Mouse (Mus musculus) mouse trophoblast stem cell (cell line): ENCODE measurements around the gene Csrp3.

Source experiments
- in situ Hi-C, 2 experiments: fragments of 300-500 bp; cut with MseI, MboI; formaldehyde crosslinking; loops; 2 replicates in 1 of 2; 3 replicates in 1 of 2; pipeline ENCODE4 v1.15.1; 2025

Csrp3 gene

DNA sequence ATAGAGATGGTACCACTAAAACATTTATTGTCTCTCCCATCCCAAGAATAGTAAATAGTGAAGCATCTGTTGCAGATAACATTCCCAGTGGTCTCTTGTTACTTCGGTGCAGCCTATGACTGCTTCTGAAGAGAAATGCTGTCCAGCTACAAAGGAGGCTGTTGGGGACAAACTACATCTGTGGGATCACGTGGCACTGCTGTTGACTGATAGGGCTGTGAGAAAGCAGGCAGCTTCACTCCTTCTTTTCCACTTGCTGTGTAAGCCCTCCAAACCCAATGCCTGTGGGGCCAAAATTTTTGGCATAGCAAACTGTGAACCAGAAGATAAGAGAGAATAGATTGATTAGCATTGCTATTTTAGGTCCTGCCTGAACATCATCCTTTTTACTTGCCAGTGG lies 17.4 kb downstream of the Csrp3 start:
- in situ Hi-C loops: no loop called here

DNA sequence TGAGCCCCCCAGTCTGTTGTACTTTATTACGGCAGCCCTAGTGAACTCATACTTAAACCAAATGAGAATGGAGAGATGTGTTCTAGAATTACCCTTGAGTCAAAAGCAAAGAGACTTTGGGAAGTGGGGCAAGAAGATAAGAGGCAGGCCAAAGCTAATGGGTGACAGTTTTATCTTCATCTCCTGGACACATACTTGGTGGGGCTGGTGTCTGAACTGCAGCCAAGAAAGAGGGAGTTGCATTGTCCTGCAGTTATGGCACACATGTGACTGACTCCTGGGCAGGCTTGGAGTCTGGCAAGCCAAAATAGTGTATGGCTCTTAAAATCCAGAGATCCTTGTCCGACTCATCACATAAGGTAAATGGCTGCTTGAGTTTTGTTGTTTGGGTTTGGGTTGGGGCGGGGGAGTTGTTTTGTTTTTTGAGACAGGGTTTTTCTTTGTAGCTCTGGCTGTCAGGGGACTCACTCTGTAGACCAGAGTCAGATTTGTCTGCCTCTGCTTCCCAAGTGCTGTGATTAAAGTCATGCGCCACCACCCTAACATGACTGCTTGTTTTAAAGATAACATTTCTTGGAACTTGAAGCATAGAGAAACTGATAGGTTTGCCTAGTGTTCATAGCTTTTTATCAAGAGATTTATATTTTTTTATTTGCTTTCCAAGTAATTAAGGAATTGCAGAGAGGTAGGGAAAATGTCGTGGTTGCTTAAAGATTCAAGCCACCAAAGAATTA lies 18.5 kb downstream of the Csrp3 start:
- in situ Hi-C loops: no loop called here

DNA sequence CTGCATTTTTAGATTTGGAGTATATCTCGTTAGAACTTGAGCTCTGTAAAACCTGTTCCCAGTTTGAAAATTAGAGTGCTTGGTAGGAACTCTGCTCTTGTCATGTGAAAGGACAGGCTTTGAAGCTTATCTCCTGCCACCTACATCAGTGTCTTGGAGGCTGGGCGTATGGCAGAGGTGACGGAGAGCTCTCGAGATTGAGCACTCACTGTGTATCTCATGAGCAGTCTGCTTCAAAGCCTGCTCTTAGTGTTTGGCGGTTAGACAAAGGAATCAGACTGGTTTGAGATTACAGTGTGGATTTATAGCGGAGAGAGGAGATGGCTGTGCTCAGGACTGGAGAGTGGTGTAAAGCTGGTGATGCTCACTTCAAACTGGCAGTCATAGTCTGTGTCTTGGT lies 22.7 kb downstream of the Csrp3 start:
- in situ Hi-C loops: no loop called here

DNA sequence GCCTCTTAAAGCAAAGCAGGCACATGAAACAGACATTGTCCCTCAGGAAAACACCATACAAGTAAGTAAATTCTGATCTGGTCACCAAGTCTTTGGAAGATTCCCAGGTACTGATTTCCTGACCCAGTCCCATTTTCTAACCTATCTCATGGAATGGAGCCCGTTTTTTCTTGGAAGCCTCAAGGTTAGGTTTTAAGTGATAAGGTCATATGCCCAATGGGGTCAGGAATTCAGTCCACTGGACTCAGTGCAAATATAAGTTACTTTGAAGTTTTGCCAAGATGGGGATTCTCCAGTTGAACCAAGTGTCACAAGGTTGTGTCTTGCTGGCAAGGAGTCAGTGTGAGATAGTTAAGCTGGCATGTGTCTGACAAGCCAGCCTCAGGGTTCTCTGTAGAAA lies 23.2 kb downstream of the Csrp3 start:
- in situ Hi-C loops: no loop called here

DNA sequence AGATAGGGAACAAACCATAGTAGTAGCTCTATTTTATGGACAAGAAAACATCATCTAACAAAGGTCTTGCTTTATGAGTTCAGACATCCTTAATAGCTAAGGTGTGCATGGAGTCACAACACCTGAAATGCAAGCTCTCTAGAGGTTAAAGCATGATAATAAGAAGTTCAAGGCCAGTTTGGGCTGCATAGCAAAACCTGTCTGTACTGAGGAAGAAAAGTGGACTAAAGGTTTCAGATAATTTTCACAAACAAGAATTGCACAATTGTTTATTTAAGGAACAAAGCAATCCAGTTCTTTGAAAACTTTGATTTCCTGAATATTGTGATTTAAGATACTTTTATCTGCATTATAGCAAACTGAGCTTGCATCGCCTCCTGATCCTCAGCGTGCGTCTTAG lies 24.2 kb downstream of the Csrp3 start:
- in situ Hi-C loops: no loop called here

DNA sequence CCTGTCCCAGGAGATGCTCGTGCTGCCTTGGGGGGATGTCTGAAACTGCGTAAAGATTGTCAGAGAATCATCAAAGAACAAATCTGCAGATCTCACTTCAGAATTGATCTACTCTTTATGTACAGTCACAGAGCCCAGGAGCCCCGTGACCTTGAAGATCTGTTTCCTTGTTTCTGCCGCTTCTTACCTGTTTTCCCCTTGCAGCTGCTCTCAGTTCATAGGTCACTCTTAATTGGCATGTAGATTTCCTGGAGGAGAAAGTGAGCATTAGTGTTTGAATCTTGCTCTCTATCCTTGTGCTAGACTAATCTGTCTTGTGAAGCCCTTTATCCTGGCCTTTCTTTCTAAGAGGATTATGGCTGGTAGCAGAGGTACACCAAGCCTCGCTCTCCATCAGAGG lies 26.2 kb downstream of the Csrp3 start:
- in situ Hi-C loops: no loop called here

DNA sequence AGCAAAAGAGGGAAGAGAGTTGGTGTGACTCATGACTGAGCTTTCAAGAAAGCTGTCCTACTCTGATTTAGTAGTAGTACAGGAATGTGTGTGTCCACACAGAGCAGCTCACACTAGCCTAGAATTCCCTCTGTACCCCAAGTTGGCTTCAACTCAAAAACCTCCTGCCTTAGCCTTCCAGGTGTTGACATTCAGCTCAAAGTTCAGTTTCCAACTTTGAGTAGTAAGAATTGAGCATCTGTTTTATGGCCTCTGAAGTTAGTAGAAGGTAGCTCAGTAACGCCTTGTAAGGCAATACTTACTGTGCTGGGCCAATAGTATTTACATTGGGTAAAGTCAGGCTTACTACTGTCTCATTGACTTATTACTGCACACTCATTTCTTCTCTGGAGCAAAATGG lies 34.2 kb downstream of the Csrp3 start:
- in situ Hi-C loops: no loop called here

DNA sequence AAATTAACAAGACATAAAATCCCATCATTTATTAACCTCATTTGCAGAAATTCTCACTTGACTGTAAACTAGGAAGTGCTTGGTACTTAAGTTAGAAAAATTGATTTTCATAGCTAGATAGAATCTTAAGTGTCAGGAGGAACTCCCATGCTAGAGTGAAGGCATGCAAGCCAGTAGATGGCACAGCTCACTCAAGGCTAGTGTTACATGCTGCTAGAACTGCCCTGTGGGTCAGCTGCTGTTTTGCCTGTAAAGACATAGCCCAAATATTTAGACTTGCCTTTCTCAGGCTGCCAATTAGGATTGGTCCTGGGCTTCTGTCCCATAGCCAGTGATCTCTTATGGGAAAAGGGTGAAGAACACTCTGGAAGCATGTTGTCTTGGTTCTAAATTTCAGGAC lies 35.5 kb downstream of the Csrp3 start:
- in situ Hi-C loops: no loop called here

DNA sequence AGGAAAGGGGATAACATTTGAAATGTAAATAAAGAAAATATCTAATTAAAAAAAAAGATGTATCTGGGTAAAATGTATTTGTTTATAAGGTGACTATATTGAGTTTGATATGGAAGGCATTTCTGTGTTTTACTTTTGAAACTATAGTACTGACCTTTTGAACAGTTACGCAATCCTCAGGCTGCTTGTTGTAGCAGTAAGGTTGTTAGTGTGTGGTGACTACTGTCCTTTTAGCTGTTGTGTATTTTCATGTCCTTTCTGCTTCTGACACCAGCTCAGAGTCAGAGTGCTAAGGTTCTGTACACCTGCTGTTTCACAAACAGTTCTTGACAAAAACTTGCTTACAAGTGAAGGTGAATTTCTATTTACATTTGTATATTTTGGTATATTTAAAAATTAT lies 37.2 kb downstream of the Csrp3 start:
- in situ Hi-C loops: no loop called here

DNA sequence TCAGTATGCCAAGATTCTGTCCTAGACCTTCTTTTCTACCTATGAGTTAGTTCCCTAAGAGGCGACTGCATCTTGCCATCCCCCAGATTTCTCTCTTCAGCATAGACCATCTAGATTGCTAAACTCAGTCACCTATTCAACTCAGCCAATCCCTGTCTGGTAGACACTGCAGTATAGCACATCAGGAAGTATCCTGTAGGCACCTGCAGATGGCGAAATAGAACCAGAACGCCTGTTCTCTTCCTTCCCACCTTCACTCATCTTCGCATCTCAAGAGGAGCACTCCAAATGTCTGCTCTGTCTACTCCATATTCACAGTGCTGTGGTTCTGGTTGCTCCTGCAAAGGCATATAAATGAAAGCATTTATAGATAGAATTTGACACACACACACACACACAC lies 41.2 kb downstream of the Csrp3 start:
- in situ Hi-C loops: no loop called here

DNA sequence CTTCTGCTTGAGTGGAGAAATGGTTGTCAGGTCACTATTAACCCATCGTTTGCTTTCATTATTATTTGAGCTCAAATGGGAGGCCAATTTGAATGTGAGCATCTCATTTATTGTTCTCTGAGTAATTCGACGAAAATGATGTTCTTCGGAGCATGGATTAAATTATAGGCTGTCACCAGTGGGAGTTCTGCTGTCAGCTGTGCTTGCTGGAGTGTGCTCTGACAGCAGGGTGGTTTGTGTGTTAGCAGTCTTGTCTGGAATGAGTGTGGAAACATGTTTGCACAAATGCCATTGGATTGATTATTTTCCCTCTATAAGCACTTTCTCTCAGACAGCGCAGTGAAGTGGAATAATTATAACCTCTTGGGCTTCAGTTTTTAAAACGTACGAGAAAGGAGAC lies 44.5 kb downstream of the Csrp3 start:
- in situ Hi-C loops: no loop called here

DNA sequence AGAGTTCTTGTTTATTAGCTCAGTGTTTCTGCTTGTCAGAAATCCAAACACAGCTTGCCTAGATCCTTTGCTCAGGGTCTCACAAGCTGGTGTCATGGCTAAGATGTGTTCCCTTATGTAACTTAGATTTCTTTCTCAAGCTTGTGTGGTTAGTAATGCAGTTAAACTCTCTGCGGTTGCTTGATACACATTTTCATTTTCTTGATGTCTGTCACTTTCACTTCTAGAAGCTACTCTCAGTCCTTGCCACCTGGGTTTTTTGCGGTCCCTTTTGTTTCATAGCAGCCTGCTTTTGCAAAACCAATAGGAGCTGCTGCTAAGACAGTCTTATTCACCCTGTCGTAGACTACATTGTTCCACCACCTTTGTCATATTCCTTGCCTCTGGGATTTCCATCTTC lies 52.7 kb downstream of the Csrp3 start:
- in situ Hi-C loops: no loop called here

DNA sequence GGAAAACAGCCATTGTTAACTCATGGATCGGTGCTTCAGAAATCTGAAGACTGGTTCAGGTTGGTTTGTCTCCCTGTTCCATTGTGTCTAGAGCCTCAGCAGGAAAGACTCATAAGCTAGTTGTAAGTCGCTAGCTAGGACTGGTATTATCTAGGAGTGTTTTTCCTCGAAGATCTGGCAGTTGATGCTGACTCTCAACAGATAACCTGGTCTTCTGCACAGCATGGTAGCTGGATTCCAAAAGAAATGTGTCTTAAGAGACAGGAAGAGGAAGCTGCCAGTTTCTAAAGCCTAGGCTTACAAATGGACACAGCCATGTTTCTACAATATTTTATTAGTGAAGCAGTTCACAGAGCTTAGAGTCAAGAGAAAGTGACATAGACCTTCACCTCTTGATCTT lies 56.4 kb downstream of the Csrp3 start:
- in situ Hi-C loops: no loop called here

DNA sequence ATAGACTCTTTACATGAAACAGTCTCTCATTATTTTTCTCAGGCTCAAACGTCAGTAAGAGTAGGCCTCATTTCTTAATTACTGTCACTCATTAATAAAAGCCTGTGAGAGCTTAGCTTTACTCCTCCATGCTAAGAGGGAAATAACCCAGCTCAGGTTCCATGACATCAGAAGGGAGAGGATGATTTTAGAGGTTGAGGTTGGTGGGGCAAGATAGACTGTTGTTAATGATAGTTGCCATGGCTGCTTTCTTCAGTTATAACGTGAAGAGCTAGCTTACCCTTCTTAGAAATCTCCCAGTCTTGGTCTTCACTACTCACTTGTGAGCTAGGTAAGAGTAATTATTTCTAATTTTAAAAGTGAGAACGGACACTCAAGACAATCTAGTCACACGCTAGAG lies 57.7 kb downstream of the Csrp3 start:
- in situ Hi-C loops: no loop called here

DNA sequence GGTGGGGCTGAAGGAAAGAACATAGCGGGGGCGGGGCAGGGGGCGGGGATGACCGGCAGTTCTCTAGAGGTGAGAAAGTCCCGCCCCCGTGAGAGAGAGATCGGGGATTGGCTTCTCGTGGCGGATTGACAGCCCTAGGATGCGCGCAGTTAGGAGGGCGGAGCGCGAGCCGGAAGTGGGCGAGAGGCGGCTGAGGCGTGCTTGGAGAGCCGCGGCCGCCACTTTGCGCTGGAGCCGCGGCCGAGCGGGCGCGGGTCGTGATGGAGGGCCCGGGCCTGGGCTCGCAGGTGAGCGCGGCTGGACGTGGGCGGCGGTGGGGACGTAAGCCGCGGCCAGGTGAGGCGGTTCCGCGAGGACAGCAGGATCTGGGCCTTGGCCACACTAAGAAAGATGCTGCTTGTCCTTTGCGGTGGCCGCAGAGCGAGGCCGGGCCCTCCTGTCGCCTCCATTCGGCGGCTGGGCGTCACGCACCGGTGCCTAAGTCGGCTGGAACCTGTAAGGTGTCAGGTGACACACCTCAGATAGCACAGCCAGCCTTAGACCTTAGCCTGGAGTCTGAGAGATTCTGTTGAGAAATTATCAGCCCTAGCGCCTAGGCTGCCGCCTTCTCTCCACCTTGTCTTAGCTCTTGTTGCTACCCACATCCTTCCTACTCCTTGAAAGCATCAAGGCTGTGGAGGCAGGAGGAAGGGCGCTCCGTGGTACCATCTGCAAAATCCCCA lies 58.8 kb downstream of the Csrp3 start, which contains the start of gene Zdhhc13:
Gene Zdhhc13, plus strand, starts transcription at position 153 of the 722 bp plus-strand sequence.
- in situ Hi-C loops: no loop called here

DNA sequence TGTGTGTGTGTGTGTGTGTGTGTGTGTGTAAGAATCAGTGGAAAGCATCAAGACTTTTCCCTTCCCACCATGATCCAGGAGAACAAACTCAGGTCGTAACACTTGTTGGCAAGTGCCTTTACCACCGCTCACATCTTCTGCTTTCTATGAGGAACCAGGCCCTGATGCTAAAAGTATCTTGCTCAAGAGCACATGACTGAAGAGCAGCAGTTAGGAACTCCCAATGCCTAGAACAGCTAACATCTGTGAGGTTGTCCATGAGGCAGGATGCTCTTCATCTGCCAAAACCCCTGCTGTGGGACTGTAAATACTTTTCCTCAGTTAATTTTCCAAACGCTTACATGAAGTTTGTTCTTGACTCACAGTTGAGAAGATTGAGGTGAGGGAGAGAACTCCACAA lies 59.5 kb downstream of the Csrp3 start:
- in situ Hi-C loops: no loop called here

DNA sequence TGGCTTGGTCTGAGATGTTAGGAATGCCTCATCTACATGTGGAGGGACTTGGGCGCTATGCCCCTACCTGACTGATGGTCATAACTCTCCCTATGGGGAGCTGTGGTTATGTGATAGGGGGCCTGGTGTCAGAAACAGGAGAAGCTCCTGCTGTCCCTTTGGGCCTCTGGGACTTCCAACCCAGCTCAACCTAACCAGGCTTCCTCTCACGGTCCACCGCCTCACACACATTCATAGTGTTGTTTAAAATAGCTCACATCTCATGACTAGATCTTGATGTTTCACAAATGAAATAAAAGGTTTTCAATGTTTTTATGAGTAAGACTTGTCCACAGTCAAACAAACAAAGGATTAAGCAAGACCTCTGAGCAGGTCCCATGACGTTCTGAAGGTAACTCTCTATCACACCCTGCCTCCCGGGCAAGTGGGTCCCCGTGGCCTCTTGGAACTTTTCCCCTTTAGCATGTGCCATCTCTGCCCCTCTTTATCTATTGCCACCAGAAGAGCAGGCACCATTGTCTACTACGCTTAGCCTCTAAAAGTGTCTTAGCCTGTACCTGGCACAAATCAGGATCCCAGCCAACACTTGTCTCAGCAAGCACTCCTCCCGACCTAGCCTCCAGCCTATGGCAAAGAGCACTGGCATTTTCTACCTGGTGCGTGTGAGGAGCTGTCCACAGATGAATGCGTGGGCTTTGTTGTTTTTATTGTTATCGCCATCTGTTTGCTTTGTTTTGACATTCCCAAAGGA lies 62.9 kb downstream of the Csrp3 start:
- in situ Hi-C loops: no loop called here

DNA sequence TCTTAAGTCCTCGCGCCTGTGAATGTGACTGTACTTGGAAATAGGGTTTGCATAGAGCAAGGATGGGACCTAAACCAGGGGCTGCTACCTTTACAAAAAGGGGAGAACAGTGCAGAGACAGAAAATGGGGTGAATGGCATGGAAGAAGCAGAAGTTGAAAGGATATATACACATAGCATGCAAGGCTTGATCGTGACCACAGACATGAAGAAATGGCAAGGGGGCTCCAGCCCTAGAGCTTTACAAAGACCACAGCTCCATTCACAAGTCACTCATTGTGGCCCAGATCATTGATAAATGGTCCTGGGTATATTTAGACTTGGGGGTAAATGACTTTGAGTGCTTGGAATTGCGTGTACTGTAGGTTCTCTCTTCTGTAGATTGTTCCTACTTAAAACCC lies 65.4 kb downstream of the Csrp3 start:
- in situ Hi-C loops: no loop called here
